Mouse (Mus musculus): ENCODE results near the gene Olfr1357. TPM values are rescaled to one million over a fixed set of nuclear protein-coding genes. Genes with fewer than 3 reads are reported as not detected.

Gene Olfr1357
- polyA plus RNA-seq, 1 experiment from 2014 or later, result not detected

GRCm38 (mm10) chr10:78599865-78600264, 18.0 kb downstream of the Olfr1357 start:
- Histone ChIP-seq H3K27me3 (ENCODE audit: control insufficient read depth, insufficient read depth, low read length) (no peaks in the 10 kb centered on the region), H3K9ac (ENCODE audit: low read length) (no peak overlapping the region), H3K4me1 (ENCODE audit: control insufficient read depth, insufficient read depth, low read length) (no peaks in the 10 kb centered on the region), H3K9me3 (ENCODE audit: control insufficient read depth, low read length) (no peaks in the 10 kb centered on the region), H3K27ac (ENCODE audit: low read depth, low read length) (no peak overlapping the region), H3K36me3 (ENCODE audit: control insufficient read depth, insufficient read depth, low read length) (no peaks in the 10 kb centered on the region), H3K4me3 (ENCODE audit: low read depth, low read length) (no peak overlapping the region), H3K4me2 (ENCODE audit: low read depth) (no peak overlapping the region)
- 90% methylated on average over 5 of the region's 5 CpGs for WGBS
- DNase-seq (ENCODE audit: low spot score) (no peak), ATAC-seq (ENCODE audit: insufficient read depth, low FRiP score, low TSS enrichment) (no peak)

- Histone ChIP-seq H3K4me1 (ENCODE audit: control insufficient read depth, insufficient read depth, low read length) (no peaks in the 10 kb centered on the region), H3K27me3 (ENCODE audit: control insufficient read depth, insufficient read depth, low read length) (no peaks in the 10 kb centered on the region), H3K36me3 (ENCODE audit: control insufficient read depth, insufficient read depth, low read length) (no peaks in the 10 kb centered on the region), H3K4me3 (ENCODE audit: low read depth, low read length) (no peak overlapping the region), H3K4me2 (ENCODE audit: low read depth) (no peak overlapping the region), H3K9ac (ENCODE audit: low read length) (no peak overlapping the region), H3K9me3 (ENCODE audit: control insufficient read depth, low read length) (no peaks in the 10 kb centered on the region), H3K27ac (ENCODE audit: low read depth, low read length) (no peak overlapping the region)
- ATAC-seq (ENCODE audit: insufficient read depth, low FRiP score, low TSS enrichment), result no peak
- DNase-seq (ENCODE audit: low spot score), result no peak
Measured at GRCm38 (mm10) chr10:78594566-78594965, 23.3 kb downstream of the Olfr1357 start.

- no peaks in the 10 kb centered on the region for H3K4me1 ChIP-seq (ENCODE audit: control insufficient read depth, insufficient read depth, low read length)
- no peak overlapping the region for H3K4me3 ChIP-seq (ENCODE audit: low read depth, low read length)
- ATAC-seq (ENCODE audit: insufficient read depth, low FRiP score, low TSS enrichment), result no peak
- no peaks in the 10 kb centered on the region; the same call in 1 of the 2 replicates for H3K36me3 ChIP-seq (ENCODE audit: control insufficient read depth, insufficient read depth, low read length)
- no peak overlapping the region for H3K27ac ChIP-seq (ENCODE audit: low read depth, low read length)
- no peak for DNase-seq (ENCODE audit: low spot score)
- H3K9ac ChIP-seq (ENCODE audit: low read length), result no peak overlapping the region
- no peak overlapping the region for H3K4me2 ChIP-seq (ENCODE audit: low read depth)
- no peaks in the 10 kb centered on the region for H3K27me3 ChIP-seq (ENCODE audit: control insufficient read depth, insufficient read depth, low read length)
- H3K9me3 ChIP-seq (ENCODE audit: control insufficient read depth, low read length), result no peaks in the 10 kb centered on the region
- WGBS, result 86% methylated on average over 6 of the region's 6 CpGs
Measured at GRCm38 (mm10) chr10:78594157-78594556, 23.7 kb downstream of the Olfr1357 start.

GRCm38 (mm10) chr10:78593736-78594135, 24.1 kb downstream of the Olfr1357 start:
- no peak for ATAC-seq (ENCODE audit: insufficient read depth, low FRiP score, low TSS enrichment)
- Histone ChIP-seq H3K27ac (ENCODE audit: low read depth, low read length) (no peak overlapping the region), H3K27me3 (ENCODE audit: control insufficient read depth, insufficient read depth, low read length) (no peaks in the 10 kb centered on the region), H3K9me3 (ENCODE audit: control insufficient read depth, low read length) (no peaks in the 10 kb centered on the region), H3K9ac (ENCODE audit: low read length) (no peak overlapping the region), H3K4me1 (ENCODE audit: control insufficient read depth, insufficient read depth, low read length) (no peaks in the 10 kb centered on the region), H3K4me2 (ENCODE audit: low read depth) (no peak overlapping the region), H3K36me3 (ENCODE audit: control insufficient read depth, insufficient read depth, low read length) (peaks cover 2% of the 10 kb centered on the region; the same call in 1 of the 2 replicates), H3K4me3 (ENCODE audit: low read depth, low read length) (no peak overlapping the region)
- WGBS, result 90% methylated on average over 5 of the region's 5 CpGs
- no peak for DNase-seq (ENCODE audit: low spot score)

GRCm38 (mm10) chr10:78592856-78593379, 25.0 kb downstream of the Olfr1357 start:
- H3K27ac ChIP-seq (ENCODE audit: low read depth, low read length), result no peak overlapping the region
- no peaks in the 10 kb centered on the region for H3K27me3 ChIP-seq (ENCODE audit: control insufficient read depth, insufficient read depth, low read length)
- H3K4me2 ChIP-seq (ENCODE audit: low read depth), result no peak overlapping the region
- no peak overlapping the region for H3K4me3 ChIP-seq (ENCODE audit: low read depth, low read length)
- no peaks in the 10 kb centered on the region for H3K9me3 ChIP-seq (ENCODE audit: control insufficient read depth, low read length)
- DNase-seq (ENCODE audit: low spot score), result no peak
- 85% methylated on average over 4 of the region's 4 CpGs for WGBS
- peaks cover 2% of the 10 kb centered on the region; the same call in 1 of the 2 replicates for H3K36me3 ChIP-seq (ENCODE audit: control insufficient read depth, insufficient read depth, low read length)
- ATAC-seq (ENCODE audit: insufficient read depth, low FRiP score, low TSS enrichment), result no peak
- H3K9ac ChIP-seq (ENCODE audit: low read length), result no peak overlapping the region
- H3K4me1 ChIP-seq (ENCODE audit: control insufficient read depth, insufficient read depth, low read length), result no peaks in the 10 kb centered on the region

- H3K4me3 ChIP-seq (ENCODE audit: low read depth, low read length), result peak within 1 kb of the TSS; percentile 63
- peak within 1 kb of the TSS; percentile 72 for H3K27ac ChIP-seq (ENCODE audit: low read depth, low read length)
- DNase-seq (ENCODE audit: low spot score) (peak; percentile 55), ATAC-seq (ENCODE audit: insufficient read depth, low FRiP score, low TSS enrichment) (peak; percentile 74)
- no peaks in the 10 kb centered on the region for H3K9me3 ChIP-seq (ENCODE audit: control insufficient read depth, low read length)
- H3K36me3 ChIP-seq (ENCODE audit: control insufficient read depth, insufficient read depth, low read length), result peaks cover 2% of the 10 kb centered on the region
- peak within 1 kb of the TSS; percentile 85 for H3K9ac ChIP-seq (ENCODE audit: low read length)
- H3K4me1 ChIP-seq (ENCODE audit: control insufficient read depth, insufficient read depth, low read length), result no peaks in the 10 kb centered on the region
- 6% methylated on average over 38 of the region's 54 CpGs for WGBS
- peak within 1 kb of the TSS; percentile 82 for H3K4me2 ChIP-seq (ENCODE audit: low read depth)
- H3K27me3 ChIP-seq (ENCODE audit: control insufficient read depth, insufficient read depth, low read length), result no peaks in the 10 kb centered on the region
Measured at GRCm38 (mm10) chr10:78591406-78592328, 26.2 kb downstream of the Olfr1357 start, which contains the start of gene Syde1. Gene Syde1, minus strand, starts transcription at chr10:78591964.

GRCm38 (mm10) chr10:78590744-78591143, 27.1 kb downstream of the Olfr1357 start:
- H3K27me3 ChIP-seq (ENCODE audit: control insufficient read depth, insufficient read depth, low read length), result no peaks in the 10 kb centered on the region
- DNase-seq (ENCODE audit: low spot score) (no peak), ATAC-seq (ENCODE audit: insufficient read depth, low FRiP score, low TSS enrichment) (no peak)
- H3K4me2 ChIP-seq (ENCODE audit: low read depth), result peak overlapping the region; percentile 82
- peak overlapping the region; percentile 63 for H3K4me3 ChIP-seq (ENCODE audit: low read depth, low read length)
- H3K27ac ChIP-seq (ENCODE audit: low read depth, low read length), result no peak overlapping the region
- H3K36me3 ChIP-seq (ENCODE audit: control insufficient read depth, insufficient read depth, low read length), result peaks cover 8% of the 10 kb centered on the region
- no peaks in the 10 kb centered on the region for H3K9me3 ChIP-seq (ENCODE audit: control insufficient read depth, low read length)
- no peaks in the 10 kb centered on the region for H3K4me1 ChIP-seq (ENCODE audit: control insufficient read depth, insufficient read depth, low read length)
- WGBS, result 49% methylated on average over 9 of the region's 9 CpGs
- H3K9ac ChIP-seq (ENCODE audit: low read length), result no peak overlapping the region

- no peak overlapping the region for H3K4me2 ChIP-seq (ENCODE audit: low read depth)
Measured at GRCm38 (mm10) chr10:78589901-78590300, 28.0 kb downstream of the Olfr1357 start.

GRCm38 (mm10) chr10:78589291-78589690, 28.6 kb downstream of the Olfr1357 start:
- H3K36me3 ChIP-seq (ENCODE audit: control insufficient read depth, insufficient read depth, low read length), result peaks cover 17% of the 10 kb centered on the region
- H3K4me3 ChIP-seq (ENCODE audit: low read depth, low read length), result no peak overlapping the region
- 96% methylated on average over 18 of the region's 18 CpGs for WGBS
- no peaks in the 10 kb centered on the region for H3K27me3 ChIP-seq (ENCODE audit: control insufficient read depth, insufficient read depth, low read length)
- H3K9me3 ChIP-seq (ENCODE audit: control insufficient read depth, low read length), result no peaks in the 10 kb centered on the region
- no peak for DNase-seq (ENCODE audit: low spot score)
- ATAC-seq (ENCODE audit: insufficient read depth, low FRiP score, low TSS enrichment), result no peak
- no peak overlapping the region for H3K9ac ChIP-seq (ENCODE audit: low read length)
- H3K27ac ChIP-seq (ENCODE audit: low read depth, low read length), result no peak overlapping the region
- H3K4me1 ChIP-seq (ENCODE audit: control insufficient read depth, insufficient read depth, low read length), result no peaks in the 10 kb centered on the region
- no peak overlapping the region for H3K4me2 ChIP-seq (ENCODE audit: low read depth)

More at GRCm38 (mm10) chr10:78589901-78590300, 28.0 kb downstream of the Olfr1357 start:
- no peaks in the 10 kb centered on the region for H3K4me1 ChIP-seq (ENCODE audit: control insufficient read depth, insufficient read depth, low read length)
- ATAC-seq (ENCODE audit: insufficient read depth, low FRiP score, low TSS enrichment) (no peak), DNase-seq (ENCODE audit: low spot score) (no peak)
- H3K9ac ChIP-seq (ENCODE audit: low read length), result no peak overlapping the region
- no peak overlapping the region for H3K27ac ChIP-seq (ENCODE audit: low read depth, low read length)
- WGBS, result 94% methylated on average over 8 of the region's 8 CpGs
- H3K36me3 ChIP-seq (ENCODE audit: control insufficient read depth, insufficient read depth, low read length), result peaks cover 15% of the 10 kb centered on the region
- H3K9me3 ChIP-seq (ENCODE audit: control insufficient read depth, low read length), result no peaks in the 10 kb centered on the region
- no peak overlapping the region for H3K4me3 ChIP-seq (ENCODE audit: low read depth, low read length)
- H3K27me3 ChIP-seq (ENCODE audit: control insufficient read depth, insufficient read depth, low read length), result no peaks in the 10 kb centered on the region
